Mouse (Mus musculus) MEL (cell line): ENCODE measurements around the gene Cyb561d1. TPM values are rescaled to one million over a fixed set of nuclear protein-coding genes. Genes with fewer than 3 reads are reported as not detected.

Experiments used
- DNase-seq: peaks from one replicate; pipeline ENCODE4 v3.0.0; 2011; ENCODE audit warnings: low read depth, low spot score
- H3K27ac ChIP-seq: 2 replicates; pipeline ENCODE4 v1.5.1; 2012; ENCODE audit warnings: low read depth, mild to moderate bottlenecking, control low read depth, low read length, moderate library complexity; ENCODE audit not compliant: control insufficient read depth
- H3K27me3 ChIP-seq, 2 experiments: fragments of 150-350 bp in 1 of 2; sonication (generic) in 1 of 2; 2 replicates each; pipeline ENCODE4 v1.6.1; 2012; ENCODE audit warnings: low read length in 2 of 2, mild to moderate bottlenecking in 2 of 2, improper control_type of control experiment in 1 of 2, moderate library complexity in 1 of 2; ENCODE audit not compliant: insufficient read depth in 2 of 2, control insufficient read depth in 1 of 2
- H3K36me3 ChIP-seq, 2 experiments: 2 replicates each; pipeline ENCODE4 v1.6.1; 2012 to 2014; ENCODE audit warnings: low read length in 2 of 2, improper control_type of control experiment in 1 of 2, inconsistent platforms in 1 of 2, mild to moderate bottlenecking in 1 of 2; ENCODE audit not compliant: insufficient read depth in 2 of 2, control insufficient read depth in 1 of 2
- H3K4me1 ChIP-seq, 2 experiments: fragments of 150-350 bp in 1 of 2; sonication (generic) in 1 of 2; 2 replicates each; pipeline ENCODE4 v1.6.1; 2012; ENCODE audit warnings: low read length in 2 of 2, improper control_type of control experiment in 1 of 2, mild to moderate bottlenecking in 1 of 2; ENCODE audit not compliant: insufficient read depth in 2 of 2, control insufficient read depth in 1 of 2
- H3K4me3 ChIP-seq, 2 experiments: fragments of 150-350 bp in 1 of 2; sonication (generic) in 1 of 2; 2 replicates each; pipeline ENCODE4 v1.5.1; 2012; ENCODE audit warnings: low read depth in 2 of 2, low read length in 2 of 2, mild to moderate bottlenecking in 2 of 2, moderate library complexity in 2 of 2, control low read depth in 1 of 2, improper control_type of control experiment in 1 of 2; ENCODE audit not compliant: control insufficient read depth in 1 of 2, insufficient read depth in 1 of 2
- H3K79me2 ChIP-seq: 2 replicates; pipeline ENCODE4 v1.6.1; 2012; ENCODE audit warnings: mild to moderate bottlenecking, low read length, moderate library complexity; ENCODE audit not compliant: control insufficient read depth, poor library complexity, insufficient read depth
- H3K9ac ChIP-seq: 2 replicates; pipeline ENCODE4 v1.6.1; 2012; ENCODE audit warnings: low read depth, mild to moderate bottlenecking, control low read depth, low read length, moderate library complexity; ENCODE audit not compliant: control insufficient read depth, poor library complexity, severe bottlenecking
- H3K9me3 ChIP-seq: fragments of 150-350 bp; sonication (generic); replicated peaks from 2 replicates; pipeline ENCODE4 v1.6.1; 2012; ENCODE audit warnings: mild to moderate bottlenecking, low read length, improper control_type of control experiment, moderate library complexity; ENCODE audit not compliant: insufficient read depth
- BHLHE40 ChIP-seq: IDR thresholded peaks from 2 replicates; pipeline ENCODE4 v1.6.1; 2012; ENCODE audit warnings: low read depth, mild to moderate bottlenecking, inconsistent platforms, low read length, improper control_type of control experiment, borderline replicate concordance
- CTCF ChIP-seq, 3 experiments: IDR thresholded peaks in 2 of 3; conservative IDR thresholded peaks in 1 of 3; 2 replicates each; pipeline ENCODE4 v1.5.1; 2011 to 2012; ENCODE audit warnings: low read length in 3 of 3, low read depth in 2 of 3, mild to moderate bottlenecking in 2 of 3, improper control_type of control experiment in 1 of 3, inconsistent platforms in 1 of 3, mixed read lengths in 1 of 3, moderate library complexity in 1 of 3; ENCODE audit not compliant: control insufficient read depth in 1 of 3, insufficient read depth in 1 of 3, poor library complexity in 1 of 3, severe bottlenecking in 1 of 3
- MAX ChIP-seq: IDR thresholded peaks from 2 replicates; pipeline ENCODE4 v1.6.1; 2011; ENCODE audit warnings: low read length, improper control_type of control experiment
- MYB ChIP-seq: IDR thresholded peaks from 2 replicates; pipeline ENCODE4 v1.6.1; 2011; ENCODE audit warnings: mild to moderate bottlenecking, low read depth, low read length, improper control_type of control experiment
- MYC ChIP-seq: IDR thresholded peaks from 2 replicates; pipeline ENCODE4 v1.6.1; 2011; ENCODE audit warnings: low read depth, mild to moderate bottlenecking, low read length, improper control_type of control experiment, moderate library complexity
- NELFE ChIP-seq: IDR thresholded peaks from 2 replicates; pipeline ENCODE4 v1.6.1; 2011; ENCODE audit warnings: low read depth, low read length, improper control_type of control experiment
- NRF1 ChIP-seq: IDR thresholded peaks from 2 replicates; pipeline ENCODE4 v1.6.1; 2014; ENCODE audit warnings: low read depth, mild to moderate bottlenecking, inconsistent platforms, low read length, improper control_type of control experiment, moderate library complexity; ENCODE audit not compliant: poor library complexity, insufficient read depth, severe bottlenecking
- POLR2A ChIP-seq, 2 experiments: IDR thresholded peaks; 2 replicates each; pipeline ENCODE4 v1.6.1; 2011 to 2012; ENCODE audit warnings: low read length in 2 of 2, mild to moderate bottlenecking in 2 of 2, control low read depth in 1 of 2, improper control_type of control experiment in 1 of 2, low read depth in 1 of 2, moderate library complexity in 1 of 2; ENCODE audit not compliant: control insufficient read depth in 1 of 2, insufficient read depth in 1 of 2, poor library complexity in 1 of 2
- RAD21 ChIP-seq: IDR thresholded peaks from 2 replicates; pipeline ENCODE4 v1.6.1; 2011; ENCODE audit warnings: mild to moderate bottlenecking, low read depth, low read length, improper control_type of control experiment
- RCOR1 ChIP-seq: IDR thresholded peaks from 2 replicates; pipeline ENCODE4 v1.6.1; 2012; ENCODE audit warnings: low read depth, mild to moderate bottlenecking, inconsistent platforms, low read length, improper control_type of control experiment
- SIN3A ChIP-seq: IDR thresholded peaks from 2 replicates; pipeline ENCODE4 v1.6.1; 2012; ENCODE audit warnings: low read length, improper control_type of control experiment, inconsistent platforms
- SMC3 ChIP-seq: IDR thresholded peaks from 2 replicates; pipeline ENCODE4 v1.6.1; 2011; ENCODE audit warnings: low read depth, low read length, improper control_type of control experiment
- TAL1 ChIP-seq: IDR thresholded peaks from 2 replicates; pipeline ENCODE4 v1.6.1; 2012; ENCODE audit warnings: mild to moderate bottlenecking, inconsistent platforms, low read length, moderate library complexity, mixed read lengths
- UBTF ChIP-seq: IDR thresholded peaks from 2 replicates; pipeline ENCODE4 v1.6.1; 2012; ENCODE audit warnings: low read depth, mild to moderate bottlenecking, inconsistent platforms, low read length, improper control_type of control experiment, moderate library complexity, borderline replicate concordance; ENCODE audit not compliant: insufficient read depth
- ZC3H11A ChIP-seq: IDR thresholded peaks from 2 replicates; pipeline ENCODE4 v1.6.1; 2012; ENCODE audit warnings: low read depth, mild to moderate bottlenecking, inconsistent platforms, low read length, improper control_type of control experiment
- polyA plus RNA-seq, 2 experiments: library from polyadenylated mRNA; stranded (reverse) in 1 of 2; unstranded in 1 of 2; fragments of >175 nt in 1 of 2; fragments of >200 nt in 1 of 2; gene quantifications; 2 replicates each; pipeline versions ENCODE4 v1.2.1 to v1.2.4; 2012; ENCODE audit warnings: low replicate concordance in 2 of 2, low read depth in 1 of 2; ENCODE audit not compliant: insufficient read length in 2 of 2, insufficient read depth in 1 of 2, missing spikeins in 1 of 2
- total RNA-seq: library from RNA; depleted of rRNA; stranded (reverse); fragments of 300-350 nt; gene quantifications from 2 replicates; pipeline ENCODE4 v1.2.3, GENCODE M21; 2012

The Cyb561d1 gene
- total and polyA plus RNA-seq, 3 experiments = 3.6 to 5.9 TPM; not detected in 1

DNA sequence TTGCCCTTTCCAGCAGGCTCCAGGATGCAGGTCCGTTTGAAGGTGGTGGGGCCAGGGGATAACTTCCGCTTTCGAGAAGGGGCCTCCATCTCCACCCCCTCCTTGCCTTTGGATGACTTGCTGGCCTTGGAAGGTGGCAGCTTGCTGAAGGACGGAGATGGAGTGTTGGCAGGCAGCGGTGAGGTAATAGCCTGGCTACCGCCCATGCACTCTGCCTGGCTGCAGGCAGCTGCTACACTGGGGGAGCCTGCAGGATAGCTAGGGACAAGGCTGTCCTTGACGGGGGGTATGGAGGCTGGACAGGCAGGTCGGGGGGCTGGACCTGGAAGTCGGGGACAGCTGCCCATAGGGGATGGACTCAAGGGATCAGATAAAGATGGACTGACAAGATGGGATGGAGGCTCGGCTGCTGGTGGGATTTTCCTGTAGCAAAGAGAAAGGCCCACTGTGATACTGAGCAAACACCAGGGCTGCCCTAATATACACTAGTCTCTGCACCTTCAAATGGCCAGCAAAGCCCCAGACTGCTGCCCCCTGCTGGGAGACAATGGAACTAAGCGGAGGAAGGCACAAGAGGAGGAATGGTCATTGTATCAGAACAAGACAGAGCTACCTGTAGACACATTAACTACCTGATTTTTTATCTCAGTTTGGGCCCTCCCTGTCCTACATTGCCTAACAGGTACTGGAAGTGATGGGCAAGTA is 2.8 kb upstream of the Cyb561d1 start:
- Histone ChIP-seq H3K36me3 (peaks cover 0 to 5% of the 10 kb centered on the region in 2 experiments; a peak in 2 of 4 replicates), H3K4me1 (peaks cover 0 to 6% of the 10 kb centered on the region in 2 experiments; a peak in 1 of 4 replicates)
- DNase-seq = peak; percentile 70

DNA sequence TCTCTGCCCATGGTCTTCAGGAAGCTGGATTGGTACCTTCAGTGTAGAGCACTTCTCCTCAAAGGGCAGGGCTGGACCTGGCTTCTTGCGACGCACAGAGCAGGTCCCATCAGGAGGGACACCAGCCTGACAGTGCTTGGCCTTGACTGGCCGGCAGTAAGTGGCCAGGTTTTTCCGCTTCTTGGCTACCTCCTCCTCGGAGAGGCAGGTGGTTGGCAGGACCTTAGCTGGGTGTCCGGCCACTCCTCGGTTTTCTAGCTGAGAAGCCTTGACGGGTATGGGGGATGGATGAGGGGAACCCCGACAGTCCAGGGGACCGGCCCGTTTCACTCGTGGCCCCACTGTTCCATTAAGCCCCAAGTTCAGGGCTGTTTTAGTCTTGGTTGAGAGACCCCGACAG is 2.2 kb upstream of the Cyb561d1 start:
- Histone ChIP-seq H3K4me3 (no peak overlapping the region), H3K9me3 (no peaks in the 10 kb centered on the region), H3K4me1 (peaks cover 0 to 6% of the 10 kb centered on the region in 2 experiments; a peak in 1 of 4 replicates), H3K36me3 (peaks cover 0 to 5% of the 10 kb centered on the region in 2 experiments; a peak in 2 of 4 replicates), H3K27ac (no peak overlapping the region), H3K79me2 (no peaks in the 10 kb centered on the region; the same call in 1 of the 2 replicates), H3K9ac (no peak overlapping the region), H3K27me3 (no peaks in the 10 kb centered on the region)
- no peak for DNase-seq
- TF ChIP-seq NELFE (no peak), NRF1 (no peak), ZC3H11A (no peak), BHLHE40 (no peak), RCOR1 (no peak), MYB (no peak), POLR2A (IDR thresholded peaks at IDR 0.05; ENCODE audit: control insufficient read depth in 1 of 2, insufficient read depth in 1 of 2, low read depth in 1 of 2, low read length in 2 of 2, poor library complexity in 1 of 2) (no peak), MAX (no peak), SIN3A (no peak), CTCF (IDR thresholded peaks at IDR 0.05 in 2 of 3, conservative IDR thresholded peaks at IDR 0.05 in 1 of 3; ENCODE audit: control insufficient read depth in 1 of 3, insufficient read depth in 1 of 3, low read depth in 2 of 3, low read length in 3 of 3, poor library complexity in 1 of 3, severe bottlenecking in 1 of 3) (no peak), TAL1 (no peak)

More for the DNA sequence above, 2.8 kb upstream of the Cyb561d1 start:
- Histone ChIP-seq H3K79me2 (no peaks in the 10 kb centered on the region; the same call in 1 of the 2 replicates), H3K9me3 (no peaks in the 10 kb centered on the region), H3K27me3 (no peaks in the 10 kb centered on the region), H3K27ac (no peak overlapping the region), H3K9ac (no peak overlapping the region), H3K4me3 (no peak overlapping the region)
- TF ChIP-seq CTCF (IDR thresholded peaks at IDR 0.05 in 2 of 3, conservative IDR thresholded peaks at IDR 0.05 in 1 of 3; ENCODE audit: control insufficient read depth in 1 of 3, insufficient read depth in 1 of 3, low read depth in 2 of 3, low read length in 3 of 3, poor library complexity in 1 of 3, severe bottlenecking in 1 of 3) (peak; percentile 77 to 95 (median 91)), SMC3 (peak; percentile 66), MYC (no peak), ZC3H11A (peak; percentile 16; the same call in 1 of the 2 replicates), RAD21 (peak; percentile 29), UBTF (no peak)
